Mouse (Mus musculus): Measurements from ENCODE around the gene Pgbd1.
"Not testable (repeated sequence)": the region's sequence is repeated elsewhere in the genome, so short reads cannot be mapped to it uniquely, and the experiment has no call there.

Gene Pgbd1

GRCm38 (mm10) chr13:21415750-21416149 lies 25.1 kb downstream of the Pgbd1 start:
- no peak for DNase-seq (ENCODE audit: low spot score)

- no peak for DNase-seq (ENCODE audit: low spot score)
These were observed 25.6 kb downstream of the Pgbd1 start for GRCm38 (mm10) chr13:21415266-21415665.

GRCm38 (mm10) chr13:21414231-21415212 lies 26.3 kb downstream of the Pgbd1 start:
- DNase-seq (ENCODE audit: low spot score) = no peak

- no peak for DNase-seq (ENCODE audit: low spot score)
These were observed 31.9 kb downstream of the Pgbd1 start for GRCm38 (mm10) chr13:21408805-21409459.

GRCm38 (mm10) chr13:21407969-21408804 lies 32.7 kb downstream of the Pgbd1 start:
- peak; percentile 86 for DNase-seq (ENCODE audit: low spot score)

GRCm38 (mm10) chr13:21407341-21407740 lies 33.5 kb downstream of the Pgbd1 start:
- no peak for DNase-seq (ENCODE audit: low spot score)

- DNase-seq (ENCODE audit: low spot score) = no peak
These were observed 38.0 kb downstream of the Pgbd1 start for GRCm38 (mm10) chr13:21402848-21403247.

GRCm38 (mm10) chr13:21402287-21402846 lies 38.5 kb downstream of the Pgbd1 start, which contains the start of gene Zkscan3:
Gene Zkscan3, minus strand, starts transcription at chr13:21402755.
- peak; percentile 67 for DNase-seq (ENCODE audit: low spot score)

GRCm38 (mm10) chr13:21401636-21402286 lies 39.1 kb downstream of the Pgbd1 start:
- DNase-seq (ENCODE audit: low spot score) = no peak

GRCm38 (mm10) chr13:21401166-21401565 lies 39.7 kb downstream of the Pgbd1 start:
- DNase-seq (ENCODE audit: low spot score) = no peak

GRCm38 (mm10) chr13:21397486-21397885 lies 43.4 kb downstream of the Pgbd1 start:
- DNase-seq (ENCODE audit: low spot score) = no peak

- not testable (repeated sequence) for DNase-seq (ENCODE audit: low spot score)
These were observed 44.8 kb downstream of the Pgbd1 start for GRCm38 (mm10) chr13:21396048-21396447.

GRCm38 (mm10) chr13:21395623-21396022 lies 45.2 kb downstream of the Pgbd1 start:
- no peak for DNase-seq (ENCODE audit: low spot score)

- no peak for DNase-seq (ENCODE audit: low spot score)
These were observed 45.6 kb downstream of the Pgbd1 start for GRCm38 (mm10) chr13:21395211-21395610.

GRCm38 (mm10) chr13:21377773-21378172 lies 63.1 kb downstream of the Pgbd1 start:
- DNase-seq (ENCODE audit: low spot score) = no peak

- no peak for DNase-seq (ENCODE audit: low spot score)
These were observed 68.2 kb downstream of the Pgbd1 start for GRCm38 (mm10) chr13:21372700-21373099.
